19 mouse cellular contexts compared by ENCODE assay signal in the genomic region with DNA sequence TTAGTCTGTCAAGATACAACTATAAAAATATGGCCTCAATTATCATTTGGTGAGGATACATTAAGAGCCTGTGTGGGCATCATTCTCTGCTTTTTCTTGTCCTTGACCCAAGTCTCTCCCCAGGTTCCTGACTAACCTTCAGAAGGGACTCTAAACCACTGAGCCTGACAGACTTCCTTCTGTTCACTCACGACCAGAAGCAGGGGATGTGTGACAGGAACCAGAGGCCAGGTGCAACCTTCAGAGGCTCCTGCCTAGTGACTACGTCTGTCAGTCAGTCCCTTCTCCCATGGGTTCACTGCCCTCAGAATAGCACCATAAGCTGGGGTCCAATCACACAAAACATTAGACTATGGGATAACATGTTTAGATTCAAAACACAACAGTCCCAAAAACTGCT. TPM values are rescaled to one million over a fixed set of nuclear protein-coding genes. Genes with fewer than 3 reads are reported as not detected.
A peak's percentile ranks its signal among the peaks of the same experiment; 100 is the strongest.
DNase-seq lines count a peak whose midpoint lies in the region; ATAC-seq lines count a peak whose summit lies in the region.
"Had no signal": no experiment of that assay in that cellular context is flagged by ENCODE, and none has a peak within 500 bp of the region (broad histone marks: within the 10 kb centered on the region; RNA-seq: fewer than 3 reads in every experiment).

No protein-coding gene starts in this region.

- peak; percentile 1 for DNase-seq in kidney, postnatal 10 days
- DNase-seq in kidney, adult 18-20 months, result no peak
- peak; percentile 63 for DNase-seq in 416B (ENCODE audit: low read depth)
- DNase-seq in thymus, postnatal 4 days, result peak; percentile 29
- no peak for DNase-seq in retina, embryonic 14.5 days (ENCODE audit: low spot score)
- DNase-seq: adrenal gland, adult 8-10 months; adrenal gland, postnatal 25 days; cerebellum, adult 11-12 months; cerebellum, adult 8-10 months; cerebellum, postnatal 10 days; cerebellum, postnatal 36 days; embryo, embryonic 11 days; forebrain, postnatal 0 days; gastrocnemius, adult 2 months; gastrocnemius, postnatal 14 days; heart, adult 18-20 months had no signal

- ATAC-seq in hematopoietic stem cell, adult 5-6 weeks (replicated peaks in 1 of 2; ENCODE audit: insufficient read depth in 1 of 2, low FRiP score in 2 of 2, low TSS enrichment in 1 of 2, low read depth in 1 of 2, poor library complexity in 2 of 2, severe bottlenecking in 2 of 2), result peak; percentile 47 to 57; a peak in 2 of 4 replicates
- ATAC-seq: activated CD4-positive, CD25-positive, alpha-beta regulatory T cell, adult 4 months; forebrain, embryonic 14.5 days; forebrain, postnatal 0 days had no signal

RNA-seq across cellular contexts. Expression of a gene that starts 16.3 kb away (rescaled TPM):
- total RNA-seq in hematopoietic stem cell, adult 5-6 weeks (2017), result 10.1 and 19.9 TPM in 2 replicates

Comparison
In these comparisons a context has a peak if more than half of its experiments do, and no peak if none do; other contexts are left out.
1. DNase-seq: peak in kidney, postnatal 10 days (single experiment), 416B (single experiment) and thymus, postnatal 4 days (single experiment); none in kidney, adult 18-20 months (single experiment) and retina, embryonic 14.5 days (single experiment).